Mouse (Mus musculus): Measurements from ENCODE around the gene Utp15. TPM values are rescaled to one million over a fixed set of nuclear protein-coding genes. Genes with fewer than 3 reads are reported as not detected.

Gene Utp15
- polyA plus RNA-seq, 1 experiment from 2014 or later = 40.9 TPM

- no peak overlapping the region for H3K4me3 ChIP-seq (ENCODE audit: low read depth, low read length)
- WGBS = 62% methylated on average over 2 of the region's 2 CpGs
- H3K9ac ChIP-seq = no peak overlapping the region
- no peaks in the 10 kb centered on the region for H3K36me3 ChIP-seq (ENCODE audit: insufficient read depth)
- no peak for TF ChIP-seq CTCF (IDR thresholded peaks at IDR 0.05; ENCODE audit: low read depth)
- H3K4me1 ChIP-seq (ENCODE audit: insufficient read depth) = no peaks in the 10 kb centered on the region
- H3K27ac ChIP-seq (ENCODE audit: low read depth) = no peak overlapping the region
- ATAC-seq (ENCODE audit: insufficient read depth) (no peak), DNase-seq (no peak)
- no peaks in the 10 kb centered on the region for H3K27me3 ChIP-seq (ENCODE audit: insufficient read depth, low read length)
- H3K9me3 ChIP-seq (ENCODE audit: low read depth, low read length) = no peaks in the 10 kb centered on the region
- no peak overlapping the region for H3K4me2 ChIP-seq
Observed at GRCm38 (mm10) chr13:98226225-98226624, 36.6 kb downstream of the Utp15 start.

GRCm38 (mm10) chr13:98222848-98223247 lies 40.0 kb downstream of the Utp15 start:
- Histone ChIP-seq H3K36me3 (ENCODE audit: insufficient read depth) (no peaks in the 10 kb centered on the region), H3K27ac (ENCODE audit: low read depth) (no peak overlapping the region), H3K9ac (no peak overlapping the region), H3K4me2 (no peak overlapping the region), H3K4me3 (ENCODE audit: low read depth, low read length) (no peak overlapping the region), H3K4me1 (ENCODE audit: insufficient read depth) (no peaks in the 10 kb centered on the region), H3K27me3 (ENCODE audit: insufficient read depth, low read length) (no peaks in the 10 kb centered on the region), H3K9me3 (ENCODE audit: low read depth, low read length) (no peaks in the 10 kb centered on the region)
- 33% methylated on average over 12 of the region's 12 CpGs for WGBS
- ATAC-seq (ENCODE audit: insufficient read depth) (peak; percentile 65), DNase-seq (peak; percentile 76)
- peak; percentile 90 for TF ChIP-seq CTCF (IDR thresholded peaks at IDR 0.05; ENCODE audit: low read depth)

GRCm38 (mm10) chr13:98210137-98210536 lies 52.7 kb downstream of the Utp15 start:
- no peak overlapping the region for H3K4me2 ChIP-seq
- no peak for TF ChIP-seq CTCF (IDR thresholded peaks at IDR 0.05; ENCODE audit: low read depth)
- 0 out of 2 replicates have a peak, but pooled peaks cover 2% of the 10 kb centered on the region for H3K27me3 ChIP-seq (ENCODE audit: insufficient read depth, low read length)
- H3K36me3 ChIP-seq (ENCODE audit: insufficient read depth) = no peaks in the 10 kb centered on the region
- no peaks in the 10 kb centered on the region for H3K9me3 ChIP-seq (ENCODE audit: low read depth, low read length)
- H3K9ac ChIP-seq = no peak overlapping the region
- H3K27ac ChIP-seq (ENCODE audit: low read depth) = no peak overlapping the region
- ATAC-seq (ENCODE audit: insufficient read depth) = no peak
- 74% methylated on average over 7 of the region's 7 CpGs for WGBS
- no peak overlapping the region for H3K4me3 ChIP-seq (ENCODE audit: low read depth, low read length)
- no peak for DNase-seq
- H3K4me1 ChIP-seq (ENCODE audit: insufficient read depth) = no peaks in the 10 kb centered on the region

GRCm38 (mm10) chr13:98208842-98209241 lies 54.0 kb downstream of the Utp15 start:
- Histone ChIP-seq H3K27ac (ENCODE audit: low read depth) (no peak overlapping the region), H3K27me3 (ENCODE audit: insufficient read depth, low read length) (0 out of 2 replicates have a peak, but pooled peaks cover 2% of the 10 kb centered on the region), H3K9me3 (ENCODE audit: low read depth, low read length) (no peaks in the 10 kb centered on the region), H3K4me2 (no peak overlapping the region), H3K9ac (no peak overlapping the region), H3K36me3 (ENCODE audit: insufficient read depth) (no peaks in the 10 kb centered on the region), H3K4me3 (ENCODE audit: low read depth, low read length) (no peak overlapping the region), H3K4me1 (ENCODE audit: insufficient read depth) (no peaks in the 10 kb centered on the region)
- TF ChIP-seq CTCF (IDR thresholded peaks at IDR 0.05; ENCODE audit: low read depth) = peak; percentile 70
- WGBS = 35% methylated on average over 9 of the region's 9 CpGs
- ATAC-seq (ENCODE audit: insufficient read depth) = no peak
- DNase-seq = peak; percentile 51

GRCm38 (mm10) chr13:98206546-98206870 lies 56.3 kb downstream of the Utp15 start:
- Histone ChIP-seq H3K9ac (peak overlapping the region; percentile 51), H3K9me3 (ENCODE audit: low read depth, low read length) (no peaks in the 10 kb centered on the region), H3K4me2 (peak overlapping the region; percentile 98), H3K27me3 (ENCODE audit: insufficient read depth, low read length) (0 out of 2 replicates have a peak, but pooled peaks cover 2% of the 10 kb centered on the region), H3K36me3 (ENCODE audit: insufficient read depth) (no peaks in the 10 kb centered on the region), H3K4me3 (ENCODE audit: low read depth, low read length) (peak overlapping the region; percentile 54), H3K27ac (ENCODE audit: low read depth) (peak overlapping the region; percentile 52), H3K4me1 (ENCODE audit: insufficient read depth) (no peaks in the 10 kb centered on the region; the same call in 1 of the 2 replicates)
- DNase-seq (no peak), ATAC-seq (ENCODE audit: insufficient read depth) (no peak)
- WGBS = 3% methylated on average over 13 of the region's 13 CpGs
- TF ChIP-seq CTCF (IDR thresholded peaks at IDR 0.05; ENCODE audit: low read depth) = no peak

- Histone ChIP-seq H3K4me3 (ENCODE audit: low read depth, low read length) (peak within 1 kb of the TSS; percentile 54), H3K4me1 (ENCODE audit: insufficient read depth) (no peaks in the 10 kb centered on the region; the same call in 1 of the 2 replicates), H3K27me3 (ENCODE audit: insufficient read depth, low read length) (0 out of 2 replicates have a peak, but pooled peaks cover 2% of the 10 kb centered on the region), H3K4me2 (peak within 1 kb of the TSS; percentile 98), H3K9ac (peak within 1 kb of the TSS; percentile 51), H3K27ac (ENCODE audit: low read depth) (peak within 1 kb of the TSS; percentile 52), H3K36me3 (ENCODE audit: insufficient read depth) (no peaks in the 10 kb centered on the region), H3K9me3 (ENCODE audit: low read depth, low read length) (no peaks in the 10 kb centered on the region)
- DNase-seq (peak; percentile 80), ATAC-seq (ENCODE audit: insufficient read depth) (peak; percentile 87)
- peak; percentile 67 for TF ChIP-seq CTCF (IDR thresholded peaks at IDR 0.05; ENCODE audit: low read depth)
- under 1% methylated on average over 69 of the region's 76 CpGs for WGBS
Observed at GRCm38 (mm10) chr13:98205771-98206545, 56.9 kb downstream of the Utp15 start, which contains the start of gene Arhgef28. Arhgef28 (minus strand) TSS chr13:98206439.

GRCm38 (mm10) chr13:98205111-98205510 lies 57.7 kb downstream of the Utp15 start:
- ATAC-seq (ENCODE audit: insufficient read depth) = peak; percentile 64; the same call in 1 of the 2 replicates
- Histone ChIP-seq H3K27ac (ENCODE audit: low read depth) (peak overlapping the region; percentile 52), H3K9ac (no peak overlapping the region)

More at GRCm38 (mm10) chr13:98205111-98205510, 57.7 kb downstream of the Utp15 start:
- H3K9me3 ChIP-seq (ENCODE audit: low read depth, low read length) = no peaks in the 10 kb centered on the region
- peak; percentile 24 for DNase-seq
- TF ChIP-seq CTCF (IDR thresholded peaks at IDR 0.05; ENCODE audit: low read depth) = no peak
- H3K27me3 ChIP-seq (ENCODE audit: insufficient read depth, low read length) = 0 out of 2 replicates have a peak, but pooled peaks cover 2% of the 10 kb centered on the region
- H3K4me2 ChIP-seq = peak overlapping the region; percentile 98
- 15% methylated on average over 8 of the region's 8 CpGs for WGBS
- peak overlapping the region; percentile 54 for H3K4me3 ChIP-seq (ENCODE audit: low read depth, low read length)
- no peaks in the 10 kb centered on the region for H3K36me3 ChIP-seq (ENCODE audit: insufficient read depth)
- H3K4me1 ChIP-seq (ENCODE audit: insufficient read depth) = no peaks in the 10 kb centered on the region; the same call in 1 of the 2 replicates
